Mouse (Mus musculus) embryonic fibroblast, embryonic 13.5 days (primary cell): ENCODE data around the gene Prr9.

Experiments used
- CTCF ChIP-seq: IDR thresholded peaks from 2 replicates; pipeline ENCODE4 v1.5.1; 2011; ENCODE audit warnings: mild to moderate bottlenecking, control low read depth, low read length, moderate library complexity, borderline replicate concordance; ENCODE audit not compliant: insufficient read depth
- POLR2A ChIP-seq: IDR thresholded peaks from 2 replicates; pipeline ENCODE4 v1.6.1; 2011; ENCODE audit warnings: low read depth, mild to moderate bottlenecking, control low read depth, low read length, moderate library complexity

DNA sequence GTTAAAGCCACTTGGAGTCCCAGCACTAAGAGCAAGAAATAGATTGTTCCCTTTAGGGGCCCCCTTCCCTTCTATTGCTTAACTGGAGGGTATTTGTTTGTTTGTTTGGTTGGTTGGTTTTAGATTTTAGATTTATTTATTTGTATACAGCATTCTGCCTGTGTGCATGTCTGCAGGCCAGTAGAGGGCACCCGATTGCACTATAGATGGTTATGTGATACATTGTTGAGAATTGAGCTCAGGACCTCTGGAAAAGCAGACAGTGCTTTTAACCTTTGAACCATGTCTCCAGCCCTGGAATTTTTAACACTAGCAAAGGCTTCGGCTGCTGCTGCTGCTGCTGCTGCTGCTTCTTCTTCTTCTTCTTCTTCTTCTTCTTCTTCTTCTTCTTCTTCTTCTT, 23.7 kb upstream of the Prr9 start:
- no peak for TF ChIP-seq POLR2A
- 0 out of 2 replicates have a peak, but pooled peaks have one; percentile 25 for TF ChIP-seq CTCF
